Comparison of ENCODE assay signal across 9 mouse cellular contexts in genomic region chr2:14738927-14739326, GRCm38 (mm10).
DNase-seq lines count a peak whose midpoint lies in the region; ATAC-seq lines count a peak whose summit lies in the region.
"Had no signal": no experiment of that assay in that cellular context is flagged by ENCODE, and none has a peak within 500 bp of the region (broad histone marks: within the 10 kb centered on the region; RNA-seq: fewer than 3 reads in every experiment).

No protein-coding gene starts in this region.

- no peaks in the 10 kb centered on the region for H3K9me3 ChIP-seq in hindbrain, embryonic 16.5 days (ENCODE audit: control insufficient read depth, low read length)
- H3K9me3 ChIP-seq in midbrain, embryonic 13.5 days: no peaks in the 10 kb centered on the region
- H3K9me3 ChIP-seq: lung, embryonic 15.5 days had no signal

- no peaks in the 10 kb centered on the region for H3K4me1 ChIP-seq in hindbrain, embryonic 16.5 days (ENCODE audit: control insufficient read depth, insufficient read depth, low read depth, low read length)
- peaks cover 29% of the 10 kb centered on the region for H3K4me1 ChIP-seq in midbrain, embryonic 13.5 days (replicated peaks)
- H3K4me1 ChIP-seq: lung, embryonic 15.5 days had no signal

- ATAC-seq in hindbrain, embryonic 16.5 days: peak; percentile 89
- ATAC-seq in midbrain, embryonic 13.5 days: peak; percentile 74

- peak overlapping the region; percentile 23 for H3K4me3 ChIP-seq in hindbrain, embryonic 16.5 days (ENCODE audit: low read length)
- H3K4me3 ChIP-seq in midbrain, embryonic 13.5 days (replicated peaks): no peak overlapping the region
- H3K4me3 ChIP-seq: lung, embryonic 15.5 days had no signal

- DNase-seq in adrenal gland, adult 2 months: peak; percentile 48
- DNase-seq in adrenal gland, adult 18-20 months (ENCODE audit: low spot score in 2 of 2): no peak
- peak; percentile 26 to 33 for DNase-seq in cerebellum, postnatal 14 days
- no peak for DNase-seq in lung, postnatal 4 days
- no peak for DNase-seq in heart, postnatal 4 days
- DNase-seq in thymus, postnatal 36 days: no peak

- H3K4me2 ChIP-seq in hindbrain, embryonic 16.5 days (ENCODE audit: low read length): peak overlapping the region; percentile 57
- peak overlapping the region; percentile 26; the same call in 1 of the 2 replicates for H3K4me2 ChIP-seq in midbrain, embryonic 13.5 days (replicated peaks)
- H3K4me2 ChIP-seq: lung, embryonic 15.5 days had no signal

- peak overlapping the region; percentile 15; the same call in 1 of the 2 replicates for H3K9ac ChIP-seq in hindbrain, embryonic 16.5 days (ENCODE audit: low read depth, low read length)
- peak overlapping the region; percentile 1; the same call in 1 of the 2 replicates for H3K9ac ChIP-seq in midbrain, embryonic 13.5 days (replicated peaks)
- H3K9ac ChIP-seq: lung, embryonic 15.5 days had no signal

- 0 out of 2 replicates have a peak overlapping the region, but pooled peaks have one; percentile 36 for H3K27ac ChIP-seq in hindbrain, embryonic 16.5 days (ENCODE audit: low read depth, low read length)
- H3K27ac ChIP-seq in midbrain, embryonic 13.5 days: peak overlapping the region; percentile 27; the same call in 1 of the 2 replicates
- H3K27ac ChIP-seq: lung, embryonic 15.5 days had no signal

- 26% methylated on average over 9 of the region's 9 CpGs for WGBS in hindbrain, embryonic 16.5 days
- 35% methylated on average over 9 of the region's 9 CpGs for WGBS in midbrain, embryonic 13.5 days

- H3K36me3 ChIP-seq in hindbrain, embryonic 16.5 days (ENCODE audit: control insufficient read depth, insufficient read depth, low read length): no peaks in the 10 kb centered on the region
- H3K36me3 ChIP-seq in midbrain, embryonic 13.5 days: no peaks in the 10 kb centered on the region
- H3K36me3 ChIP-seq: lung, embryonic 15.5 days had no signal

- no peaks in the 10 kb centered on the region for H3K27me3 ChIP-seq in hindbrain, embryonic 16.5 days (replicated peaks; ENCODE audit: control insufficient read depth, insufficient read depth, low read length)
- no peaks in the 10 kb centered on the region for H3K27me3 ChIP-seq in midbrain, embryonic 13.5 days
- H3K27me3 ChIP-seq: lung, embryonic 15.5 days had no signal

Comparison
In these comparisons a context has a peak if more than half of its experiments do, and no peak if none do; other contexts are left out.
1. DNase-seq: peak in adrenal gland, adult 2 months (single experiment) and cerebellum, postnatal 14 days (2 of 2); none in adrenal gland, adult 18-20 months (0 of 2), lung, postnatal 4 days (0 of 2), heart, postnatal 4 days (single experiment) and thymus, postnatal 36 days (0 of 2).